Mouse (Mus musculus) splenic B cell, adult 2 months (primary cell): ENCODE measurements at regions not wholly inside any gene's neighbourhood (a gene's known extent, or its start where the extent isn't known, plus 50 kb on each side); places are given as distances from the start of the nearest gene placed in this dataset.

ENCODE experiments used
- DNase-seq: peaks from one replicate; pipeline ENCODE4 v3.0.0-alpha.2; 2011; ENCODE audit warnings: low read depth, low spot score
- H3K27me3 ChIP-seq: 2 replicates; pipeline ENCODE4 v1.6.1; 2012; ENCODE audit warnings: mild to moderate bottlenecking, low read length, moderate library complexity, mixed read lengths; ENCODE audit not compliant: control insufficient read depth, poor library complexity, insufficient read depth, severe bottlenecking
- H3K36me3 ChIP-seq: 2 replicates; pipeline ENCODE4 v1.6.1; 2012; ENCODE audit warnings: mild to moderate bottlenecking, low read length, moderate library complexity, mixed read lengths; ENCODE audit not compliant: control insufficient read depth, poor library complexity, insufficient read depth, severe bottlenecking

GRCm38 (mm10) chr13:99609151-99610146, 93.1 kb upstream of the Map1b start:
- H3K36me3 ChIP-seq = no peaks in the 10 kb centered on the region
- no peaks in the 10 kb centered on the region for H3K27me3 ChIP-seq
- DNase-seq = no peak

- Histone ChIP-seq H3K36me3 (no peaks in the 10 kb centered on the region), H3K27me3 (no peaks in the 10 kb centered on the region)
- DNase-seq = no peak
Measured at GRCm38 (mm10) chr13:99608591-99608990, 92.3 kb upstream of the Map1b start.

GRCm38 (mm10) chr13:99607208-99607607, 90.9 kb upstream of the Map1b start:
- H3K36me3 ChIP-seq = no peaks in the 10 kb centered on the region
- DNase-seq = no peak
- no peaks in the 10 kb centered on the region for H3K27me3 ChIP-seq

- no peak for DNase-seq
- Histone ChIP-seq H3K36me3 (no peaks in the 10 kb centered on the region), H3K27me3 (no peaks in the 10 kb centered on the region)
Measured at GRCm38 (mm10) chr13:99606606-99606990, 90.3 kb upstream of the Map1b start.

- H3K27me3 ChIP-seq = no peaks in the 10 kb centered on the region
- DNase-seq = no peak
Measured at GRCm38 (mm10) chr13:99605866-99606605, 89.7 kb upstream of the Map1b start.

DNA sequence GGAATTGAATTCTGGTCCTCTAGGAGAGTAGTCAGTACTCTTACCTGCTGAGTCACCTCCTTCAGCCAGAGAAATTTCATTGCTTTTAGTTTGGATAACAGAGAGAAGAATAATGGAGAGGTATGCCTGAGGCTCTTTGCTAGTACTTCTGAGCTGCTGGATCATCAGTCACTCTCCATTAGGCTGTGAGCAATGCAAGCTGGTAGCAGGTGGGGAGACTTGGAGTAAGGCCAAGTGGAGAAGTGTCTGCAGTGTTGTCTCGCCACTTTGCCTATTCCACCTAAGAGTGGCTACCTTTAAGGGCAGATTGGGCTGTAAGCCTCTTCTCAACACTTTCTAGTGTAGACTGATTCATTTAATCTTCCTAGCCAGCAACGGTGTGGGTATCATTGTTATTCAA, 81.6 kb upstream of the Map1b start:
- no peaks in the 10 kb centered on the region for H3K27me3 ChIP-seq

More at GRCm38 (mm10) chr13:99605866-99606605, 89.7 kb upstream of the Map1b start:
- no peaks in the 10 kb centered on the region for H3K36me3 ChIP-seq

DNA sequence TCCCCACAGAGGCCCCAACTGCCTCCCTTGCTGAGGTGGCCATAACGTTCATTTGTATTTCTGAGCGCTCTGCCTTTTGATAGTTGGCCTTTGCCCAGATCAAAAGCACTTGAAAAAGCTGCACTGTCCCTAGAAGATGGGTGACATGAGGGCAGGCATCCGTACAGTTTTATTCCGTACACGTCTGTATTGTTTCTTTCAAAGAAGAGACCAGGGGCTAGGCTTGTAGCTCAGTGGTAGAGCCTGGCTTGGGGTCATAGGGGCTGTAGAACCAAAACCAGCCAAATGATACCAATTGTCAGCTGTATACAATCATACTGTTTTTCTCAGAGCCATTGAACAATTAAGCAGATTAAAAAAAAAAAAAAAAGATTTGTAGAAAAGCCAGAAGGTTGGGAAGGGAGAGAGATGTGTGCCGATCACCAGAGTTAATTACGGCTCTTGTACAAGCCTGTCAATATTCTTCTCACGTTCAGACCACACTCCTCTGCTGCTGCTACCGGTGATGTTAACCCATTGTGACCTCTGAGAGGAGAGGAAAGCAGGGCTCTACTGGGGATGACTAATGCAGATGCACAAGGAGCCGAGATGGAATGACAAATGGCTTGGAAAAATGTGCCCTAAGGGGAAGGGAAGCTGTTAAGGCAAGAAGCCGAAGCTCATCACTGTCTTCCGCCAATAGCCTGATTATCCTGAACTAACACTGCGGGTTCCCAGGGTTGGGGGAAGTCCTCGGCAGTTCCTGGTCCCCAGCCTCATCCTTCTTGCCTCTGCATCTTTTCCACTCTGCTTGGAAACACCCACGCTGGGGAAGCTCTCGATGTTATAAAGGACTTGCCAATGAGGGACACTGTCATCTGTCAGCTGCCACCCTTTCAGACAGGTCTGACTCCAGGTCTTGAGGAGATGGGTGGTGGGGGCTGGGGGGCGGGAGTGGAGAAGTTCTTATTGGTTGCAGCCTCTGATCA, 77.8 kb upstream of the Map1b start:
- no peak for DNase-seq
- Histone ChIP-seq H3K36me3 (no peaks in the 10 kb centered on the region), H3K27me3 (no peaks in the 10 kb centered on the region)

More for the DNA sequence above, 81.6 kb upstream of the Map1b start:
- no peaks in the 10 kb centered on the region for H3K36me3 ChIP-seq
- no peak for DNase-seq

DNA sequence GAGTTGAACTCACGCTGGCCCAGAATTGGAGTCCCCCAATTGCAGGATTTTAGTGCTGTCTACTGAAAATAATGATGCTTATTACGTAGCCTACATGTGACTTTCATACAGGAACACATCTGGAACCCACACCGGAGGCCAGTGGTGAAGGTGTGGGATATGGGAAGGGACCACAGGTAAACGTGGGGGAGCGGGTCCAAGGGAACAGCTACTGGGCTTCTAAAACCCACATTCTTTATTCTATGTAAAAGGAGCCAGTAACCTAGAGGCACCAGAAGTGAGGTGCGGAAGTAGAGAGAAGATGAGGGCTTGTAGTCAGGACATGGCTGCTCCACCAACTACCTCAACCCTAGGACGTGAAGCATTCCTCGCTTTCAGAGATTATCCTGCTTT, 76.9 kb upstream of the Map1b start:
- H3K36me3 ChIP-seq = no peaks in the 10 kb centered on the region
- DNase-seq = no peak
- H3K27me3 ChIP-seq = no peaks in the 10 kb centered on the region

DNA sequence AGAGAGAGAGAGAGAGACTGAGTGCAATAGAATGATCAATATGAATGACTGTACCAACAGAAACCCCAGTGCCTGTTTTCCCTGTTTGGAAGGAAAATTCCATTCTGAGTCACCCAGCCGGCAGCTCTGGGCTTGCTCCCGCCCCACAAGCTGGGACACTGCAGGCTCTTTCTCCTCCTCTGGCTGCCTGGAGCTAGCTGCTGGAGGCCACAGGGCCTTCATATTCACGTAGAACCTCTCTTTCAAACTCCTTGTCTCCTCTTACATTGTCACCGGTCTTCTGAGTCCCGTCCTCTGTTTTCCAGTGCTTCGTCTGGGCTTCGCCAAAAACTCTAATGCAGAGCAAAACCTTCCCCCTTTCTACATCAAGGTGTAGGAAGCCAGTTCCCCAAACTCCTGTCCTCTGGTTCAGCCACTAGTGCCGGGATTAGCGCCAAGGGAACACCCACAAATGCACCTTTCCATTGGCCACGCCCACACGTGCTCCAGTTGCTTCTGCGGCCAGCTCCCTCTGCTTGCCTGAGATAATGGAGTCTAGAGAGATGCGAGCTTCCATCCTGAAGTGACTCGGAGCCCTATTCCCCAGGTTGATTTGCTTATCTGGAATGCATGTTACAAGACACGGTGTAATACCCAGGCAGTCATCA, 76.4 kb upstream of the Map1b start:
- DNase-seq = no peak
- H3K27me3 ChIP-seq = no peaks in the 10 kb centered on the region
- no peaks in the 10 kb centered on the region for H3K36me3 ChIP-seq

GRCm38 (mm10) chr13:99588646-99589045, 72.3 kb upstream of the Map1b start:
- no peak for DNase-seq
- no peaks in the 10 kb centered on the region for H3K27me3 ChIP-seq
- no peaks in the 10 kb centered on the region for H3K36me3 ChIP-seq

- no peaks in the 10 kb centered on the region for H3K27me3 ChIP-seq
Measured at GRCm38 (mm10) chr13:99583841-99584240, 67.5 kb upstream of the Map1b start.

GRCm38 (mm10) chr13:99580296-99580695, 64.0 kb upstream of the Map1b start:
- DNase-seq = no peak
- no peaks in the 10 kb centered on the region for H3K36me3 ChIP-seq
- no peaks in the 10 kb centered on the region for H3K27me3 ChIP-seq

More at GRCm38 (mm10) chr13:99583841-99584240, 67.5 kb upstream of the Map1b start:
- no peak for DNase-seq
- H3K36me3 ChIP-seq = no peaks in the 10 kb centered on the region

DNA sequence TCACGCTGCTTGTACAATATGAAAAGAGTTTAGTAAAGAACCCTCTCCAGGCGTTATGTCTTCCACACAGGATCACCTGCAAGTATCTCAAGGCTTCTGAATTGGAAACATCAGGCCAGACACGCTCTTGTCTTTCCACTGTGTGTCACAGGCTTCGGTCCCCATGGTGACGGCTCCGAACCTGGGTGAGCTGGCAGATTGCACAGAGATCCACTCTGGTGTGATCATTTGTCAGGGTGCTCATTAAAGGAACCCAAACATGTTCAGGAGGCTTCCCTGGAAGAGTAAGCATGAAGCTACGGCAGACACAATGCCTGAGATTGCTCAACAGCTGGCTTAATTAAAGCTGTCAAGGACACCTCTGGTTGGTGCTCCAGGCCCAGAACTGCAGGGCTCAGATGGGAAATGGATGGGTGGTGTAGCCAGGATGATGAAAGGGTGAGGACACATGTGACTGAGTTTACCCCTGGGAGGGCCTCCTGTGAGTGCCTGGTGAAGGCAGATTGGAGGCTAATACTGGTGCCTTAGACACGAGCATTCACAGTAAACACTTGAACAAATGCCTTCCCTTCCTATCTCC, 63.3 kb upstream of the Map1b start:
- no peak for DNase-seq

More for the DNA sequence above, 63.3 kb upstream of the Map1b start:
- H3K27me3 ChIP-seq = no peaks in the 10 kb centered on the region
- no peaks in the 10 kb centered on the region for H3K36me3 ChIP-seq
